Mouse (Mus musculus): ENCODE data around the gene Gm13124.
"Not testable (repeated sequence)": the region's sequence is repeated elsewhere in the genome, so short reads cannot be mapped to it uniquely, and the experiment has no call there.

Gm13124 gene

DNA sequence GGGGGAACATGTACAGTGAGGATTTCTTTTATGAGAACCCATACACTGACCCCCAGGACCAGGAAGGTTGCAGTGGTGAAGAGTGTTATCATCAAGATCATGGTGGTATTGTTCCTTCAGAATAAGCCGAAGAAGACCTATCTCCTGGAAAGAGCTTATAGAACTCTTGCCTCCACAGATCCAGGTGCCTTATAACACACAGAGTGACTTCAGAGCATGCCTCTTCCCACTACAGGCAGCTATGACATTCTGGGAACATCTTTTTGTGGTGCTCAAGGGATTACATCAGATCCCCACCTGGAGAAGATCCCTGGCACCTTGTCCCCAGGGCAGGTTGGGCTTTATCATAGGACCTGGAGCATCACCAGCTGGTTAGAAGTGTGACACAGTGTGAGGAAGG lies at the start of gene Gm13124:
Gene Gm13124 (minus strand): TSS at position 101 of the 400 bp plus-strand sequence.
- in situ Hi-C loops (cut with MboI) = no loop called here

DNA sequence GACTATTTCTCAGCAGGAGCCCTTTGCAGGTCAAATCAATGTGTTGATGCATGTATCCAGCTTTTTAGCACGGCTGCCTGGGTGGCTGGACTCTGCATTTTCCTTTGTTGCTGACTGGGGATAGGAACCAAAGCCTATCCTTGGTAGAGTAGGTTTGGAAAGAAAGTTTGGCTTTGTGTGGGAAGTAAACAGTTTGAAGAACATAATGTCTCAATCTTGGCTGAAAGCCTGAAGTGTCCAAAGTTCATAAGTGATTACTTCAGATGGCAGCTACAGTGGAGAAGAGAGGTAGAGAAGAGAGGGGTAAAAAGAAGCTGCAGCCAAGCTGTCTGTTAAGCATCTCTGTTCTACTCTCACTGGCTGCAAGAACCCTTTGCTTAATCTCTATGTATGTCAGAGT lies 49.7 kb upstream of the Gm13124 start:
- in situ Hi-C loops (cut with MboI) = no loop called here

DNA sequence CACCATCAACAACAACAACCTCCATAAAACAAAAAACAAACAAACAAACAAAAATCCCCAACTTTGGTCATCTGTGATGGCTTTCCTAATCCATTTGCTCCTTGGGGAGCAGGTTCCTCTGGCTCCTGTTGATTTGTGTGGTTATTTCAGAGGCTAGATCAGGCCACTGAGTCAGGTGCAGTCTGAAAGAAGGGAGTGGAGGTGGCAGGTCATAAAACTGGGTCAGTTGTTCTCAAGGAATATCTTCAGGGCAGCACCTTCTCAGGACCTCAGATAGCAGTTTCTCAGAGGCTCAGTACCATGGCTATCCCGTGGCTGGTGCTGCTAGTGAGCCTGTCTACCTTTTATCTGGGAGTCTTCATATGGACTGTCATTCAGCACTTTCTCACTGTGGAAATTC lies 48.5 kb upstream of the Gm13124 start, which contains the start of gene Aadacl4:
Gene Aadacl4 (plus strand): TSS at position 301 of the 400 bp plus-strand sequence.
- in situ Hi-C loops (cut with MboI) = no loop called here

DNA sequence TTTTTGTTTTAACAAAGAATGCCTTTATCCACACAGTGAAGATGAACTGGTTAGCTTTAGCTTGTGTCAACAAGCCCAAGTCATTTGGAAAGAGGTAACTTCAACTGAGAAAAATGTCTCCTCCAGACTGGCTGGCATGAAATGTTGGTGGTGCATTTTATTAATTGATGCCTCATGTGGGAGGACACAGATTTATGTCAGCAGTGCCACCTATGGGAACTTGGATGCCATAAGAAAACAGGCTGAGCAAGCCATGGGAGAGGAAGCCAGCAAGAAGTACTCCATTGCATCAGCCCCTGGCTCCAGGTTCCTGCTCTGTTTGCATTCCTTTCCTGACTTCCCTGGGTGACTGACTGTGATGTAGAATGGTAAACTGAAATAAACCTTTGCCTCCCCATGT lies 27.9 kb upstream of the Gm13124 start:
- in situ Hi-C loops (cut with MboI) = no loop called here

DNA sequence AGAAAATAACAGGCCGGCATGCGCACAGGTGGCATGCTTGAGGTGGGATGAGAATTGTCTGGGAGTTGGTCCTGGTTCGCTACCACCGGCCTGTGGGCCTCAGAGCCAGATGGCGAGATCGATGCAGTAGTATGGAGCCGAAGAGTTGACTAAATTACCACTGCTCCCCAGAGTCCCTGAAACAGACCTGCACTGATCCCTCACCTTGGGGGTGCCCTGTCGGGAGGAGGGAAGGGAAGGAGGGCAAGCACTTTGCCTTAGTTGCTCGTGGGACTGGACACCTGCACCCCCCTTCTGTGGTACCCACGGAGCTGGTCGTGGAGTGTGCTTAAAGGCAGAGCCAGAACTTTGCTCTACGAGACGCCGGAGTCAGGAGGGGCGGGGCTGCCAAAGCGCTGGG lies 21.3 kb upstream of the Gm13124 start:
- in situ Hi-C loops (cut with MboI) = not testable (repeated sequence)

DNA sequence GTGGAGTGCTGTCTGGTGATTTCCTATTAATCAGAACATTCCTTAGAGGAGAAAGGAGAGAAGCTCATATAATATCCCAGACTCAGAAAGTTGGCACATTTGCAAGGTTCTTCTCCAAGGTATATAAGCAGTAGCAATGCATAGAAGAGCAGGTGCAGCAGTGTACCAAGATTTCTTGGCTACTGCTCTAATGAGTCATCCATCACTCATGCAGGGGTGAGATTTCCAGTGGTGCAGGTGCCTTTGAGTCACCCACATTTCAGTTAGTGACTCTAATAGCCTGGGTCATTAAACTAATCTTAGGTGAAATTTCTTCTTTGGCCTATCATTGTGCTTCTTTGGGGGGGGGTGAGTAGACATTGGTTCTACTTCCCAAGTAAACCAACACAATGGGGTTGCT lies 2.8 kb upstream of the Gm13124 start:
- in situ Hi-C loops (cut with MboI) = no loop called here

DNA sequence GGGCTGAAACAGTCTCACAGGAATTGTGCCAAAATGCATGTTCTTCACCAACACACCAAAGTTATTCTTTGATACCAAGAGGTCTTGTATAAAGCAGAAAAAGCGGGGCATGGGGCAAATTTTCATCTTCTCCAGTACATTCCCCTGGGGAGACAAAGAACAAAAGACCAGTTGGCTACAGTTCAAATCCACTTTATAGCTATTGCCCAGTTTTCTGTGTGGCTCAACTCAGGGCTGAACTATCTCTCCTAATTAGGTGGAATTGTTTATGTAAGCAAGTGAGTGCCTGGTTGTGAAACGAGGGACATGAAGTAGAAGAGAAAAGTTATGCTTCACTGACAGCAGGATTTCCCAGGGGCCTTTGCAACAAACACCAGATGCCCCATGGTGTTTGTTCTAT lies 3.7 kb downstream of the Gm13124 start:
- in situ Hi-C loops (cut with MboI) = no loop called here

DNA sequence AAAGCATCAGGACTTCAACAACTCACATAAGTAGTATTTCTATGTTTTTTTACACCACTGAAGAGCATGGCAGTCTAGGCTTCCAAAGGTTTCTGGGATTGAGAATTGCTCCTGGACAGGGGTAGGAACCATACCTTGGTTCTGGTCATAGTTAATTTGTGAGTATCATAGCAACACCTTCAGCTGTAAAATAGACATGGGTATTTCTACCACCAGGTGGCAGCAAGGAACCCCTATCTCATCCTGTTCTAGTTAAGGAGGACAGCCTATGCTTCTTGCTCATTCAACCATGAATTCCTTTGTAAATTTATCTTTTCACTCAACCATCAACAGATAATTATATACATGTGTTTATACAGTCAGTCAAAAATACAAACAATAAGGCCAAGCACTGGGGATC lies 5.1 kb downstream of the Gm13124 start:
- in situ Hi-C loops (cut with MboI) = no loop called here

DNA sequence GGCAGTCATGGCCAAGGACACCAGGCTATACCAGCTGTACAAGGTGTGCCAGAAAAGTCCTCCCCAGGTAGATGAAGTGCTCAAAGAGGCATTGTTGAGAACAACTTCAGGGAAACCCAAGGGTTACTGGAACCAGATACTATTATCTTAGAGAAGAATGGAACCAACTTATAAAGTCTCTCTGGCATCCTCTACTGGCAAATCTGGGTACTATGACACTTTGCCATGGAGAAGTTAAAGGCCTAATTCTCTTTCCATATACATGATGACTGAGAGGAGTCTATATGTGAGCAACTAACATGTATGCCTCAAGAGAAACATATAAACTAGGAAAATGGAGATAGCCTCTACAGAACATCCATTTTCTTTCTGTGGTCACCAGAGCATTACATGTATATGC lies 13.8 kb downstream of the Gm13124 start:
- in situ Hi-C loops (cut with MboI) = no loop called here

DNA sequence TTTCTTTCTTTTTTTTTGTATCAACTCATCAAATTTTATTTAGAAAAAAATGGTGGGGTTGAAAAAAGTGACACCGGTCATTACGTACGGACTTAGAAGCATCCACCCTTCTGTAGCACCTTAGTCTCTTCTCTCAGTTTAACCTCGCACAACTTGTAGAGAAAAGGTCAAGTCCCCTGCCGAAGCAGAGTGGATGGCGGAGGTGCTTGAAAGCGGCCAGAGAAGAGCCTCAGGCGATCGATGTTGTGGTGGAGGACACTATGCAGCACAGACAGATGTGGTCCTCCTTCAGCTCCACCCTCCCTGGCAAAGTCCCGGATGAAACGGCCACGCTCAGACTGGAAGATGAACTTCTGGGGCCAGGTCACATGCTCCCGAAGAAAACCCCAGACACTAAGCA lies 19.6 kb downstream of the Gm13124 start:
- in situ Hi-C loops (cut with MboI) = not testable (repeated sequence)

DNA sequence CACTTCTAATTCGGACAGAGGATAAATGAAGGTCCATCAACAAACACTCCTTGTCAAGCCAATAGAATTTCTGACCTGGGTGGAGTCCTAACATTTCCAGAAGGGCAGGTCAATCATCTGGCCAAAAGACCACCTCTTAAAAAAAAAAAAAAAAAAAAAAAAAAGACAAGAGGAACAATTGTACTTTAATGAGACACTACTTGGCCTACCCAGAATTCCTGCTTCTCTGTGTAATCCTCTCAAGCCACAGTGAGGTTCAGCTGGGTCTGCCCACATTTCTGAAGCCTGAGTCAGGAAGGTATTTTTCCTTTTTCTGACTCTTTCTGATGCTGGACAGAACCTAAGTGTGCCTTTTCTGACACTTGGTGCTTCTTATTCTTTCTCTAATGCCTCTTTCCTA lies 20.2 kb downstream of the Gm13124 start:
- in situ Hi-C loops (cut with MboI) = no loop called here

DNA sequence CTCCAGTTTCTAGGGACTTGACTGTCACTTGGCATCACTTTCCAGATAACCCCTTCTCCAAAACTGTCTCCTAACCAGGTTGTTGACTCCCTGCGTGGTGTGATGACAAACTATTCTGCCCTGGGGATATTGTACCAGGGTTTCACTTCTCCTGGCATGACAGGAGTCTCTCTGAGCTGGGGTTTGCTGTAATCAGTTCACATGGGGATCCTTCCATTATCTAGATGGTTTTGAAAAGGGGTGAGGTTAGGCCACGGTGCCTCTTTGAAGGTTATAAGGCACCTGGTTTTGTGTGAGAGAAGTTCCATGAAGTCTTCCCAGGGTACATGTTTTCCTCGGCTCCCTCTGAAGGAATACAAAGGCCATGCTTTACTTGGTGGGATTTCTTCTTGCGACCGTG lies 45.4 kb downstream of the Gm13124 start, which contains the start of gene 9430007A20Rik:
Gene 9430007A20Rik (plus strand): TSS at position 301 of the 400 bp plus-strand sequence.
- in situ Hi-C loops (cut with MboI) = no loop called here

DNA sequence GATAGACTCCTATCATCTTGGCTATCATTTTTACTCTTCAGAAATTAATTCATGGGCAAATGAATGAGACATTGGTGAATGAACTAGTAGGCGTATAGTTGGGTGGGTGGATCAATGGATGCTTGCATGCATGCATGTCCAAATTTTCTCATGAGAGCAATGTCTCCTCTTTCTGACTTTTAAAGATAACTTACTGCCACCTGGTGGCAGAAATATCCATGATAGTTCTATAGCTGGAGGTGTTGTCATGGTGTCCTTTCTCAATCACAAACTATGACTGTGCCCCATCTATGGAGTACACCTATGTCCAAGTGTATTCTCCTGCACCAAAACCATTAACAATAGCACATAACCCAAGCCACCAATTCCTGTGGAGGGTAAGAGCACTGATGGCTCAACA lies 58.4 kb downstream of the Gm13124 start:
- in situ Hi-C loops (cut with MboI) = no loop called here

All from mature B cell (primary cell).